Mouse (Mus musculus): ENCODE data around the gene Cttnbp2.

Gene Cttnbp2

DNA sequence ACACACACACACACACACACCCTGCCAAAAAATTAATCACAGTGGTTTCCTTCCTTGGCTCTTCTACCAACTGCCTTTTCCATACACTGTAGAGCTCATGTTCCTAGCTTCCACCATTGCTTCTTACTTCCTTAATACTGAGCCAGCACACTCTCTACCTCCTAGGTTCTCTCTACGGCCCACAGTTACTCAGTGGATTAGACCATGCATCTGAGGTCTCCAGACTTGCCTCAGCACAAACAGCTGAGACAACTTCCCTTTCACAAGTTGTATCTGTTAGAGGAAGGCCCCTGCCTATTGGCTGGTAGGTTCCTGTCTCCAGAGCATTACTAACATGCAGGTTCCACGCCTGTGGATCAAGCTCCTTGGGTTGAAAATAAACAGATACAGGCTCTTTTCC, 45.4 kb downstream of the Cttnbp2 start:
- DNase-seq (ENCODE audit: low spot score in 2 of 2): no peak

DNA sequence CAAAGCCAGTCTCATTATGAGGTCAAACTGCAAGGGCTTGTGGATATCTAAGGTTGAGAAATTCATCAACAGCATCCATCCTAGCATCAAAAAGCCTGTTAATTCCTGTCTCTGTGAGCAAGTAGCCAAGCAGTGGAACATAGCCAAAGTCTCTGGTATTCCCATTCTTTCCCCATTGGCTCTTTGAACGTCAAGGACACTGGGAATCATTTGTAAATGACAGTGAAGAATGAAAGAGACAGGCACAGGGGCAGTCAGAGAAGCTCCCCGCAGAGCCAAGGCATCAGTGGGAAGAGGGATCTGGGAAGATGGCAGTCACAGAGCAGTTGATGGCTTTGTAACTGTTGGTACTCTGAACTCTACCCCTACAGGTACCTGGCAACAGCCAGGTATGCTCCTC, 46.9 kb downstream of the Cttnbp2 start:
- DNase-seq (ENCODE audit: low spot score in 2 of 2): no peak

DNA sequence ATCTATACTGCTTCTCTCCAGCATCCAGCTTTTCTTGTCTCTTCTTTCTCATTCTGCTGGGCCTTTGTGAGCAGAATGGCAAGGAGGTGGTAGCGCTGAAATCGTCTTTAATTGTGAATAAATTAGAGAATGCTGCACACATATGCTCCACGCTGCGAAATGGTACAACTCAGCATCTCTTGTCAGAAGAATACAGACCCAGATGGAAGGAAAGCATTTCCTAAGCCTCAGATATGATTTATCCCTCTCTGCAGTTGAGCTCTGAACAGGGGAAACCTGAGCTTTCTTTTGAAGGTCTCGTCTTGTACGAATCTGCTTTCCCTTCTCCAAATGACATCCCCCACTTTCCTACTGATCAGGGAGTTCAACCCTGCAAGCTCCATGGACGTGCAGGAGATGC, 48.4 kb downstream of the Cttnbp2 start:
- DNase-seq (ENCODE audit: low spot score in 2 of 2): no peak

DNA sequence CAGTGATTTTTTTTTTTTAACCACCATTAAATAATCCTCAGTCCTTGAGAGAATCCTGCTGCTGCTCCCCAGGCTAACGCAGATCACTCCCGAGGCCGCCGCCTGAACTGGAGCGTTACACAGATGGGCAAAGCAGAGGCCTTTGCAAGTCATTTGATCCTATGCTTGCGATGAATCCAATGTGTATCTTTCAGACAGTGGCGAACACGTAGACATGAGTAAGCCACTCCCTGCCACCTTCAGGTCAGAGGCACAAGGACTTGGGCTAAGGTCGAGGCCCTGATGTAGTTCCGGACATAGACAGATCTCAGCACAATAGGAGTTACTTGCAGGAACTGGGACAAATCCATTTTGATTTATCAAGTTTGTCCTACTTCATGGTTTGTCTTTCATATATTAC, 49.0 kb downstream of the Cttnbp2 start:
- DNase-seq (ENCODE audit: low spot score in 2 of 2): no peak

DNA sequence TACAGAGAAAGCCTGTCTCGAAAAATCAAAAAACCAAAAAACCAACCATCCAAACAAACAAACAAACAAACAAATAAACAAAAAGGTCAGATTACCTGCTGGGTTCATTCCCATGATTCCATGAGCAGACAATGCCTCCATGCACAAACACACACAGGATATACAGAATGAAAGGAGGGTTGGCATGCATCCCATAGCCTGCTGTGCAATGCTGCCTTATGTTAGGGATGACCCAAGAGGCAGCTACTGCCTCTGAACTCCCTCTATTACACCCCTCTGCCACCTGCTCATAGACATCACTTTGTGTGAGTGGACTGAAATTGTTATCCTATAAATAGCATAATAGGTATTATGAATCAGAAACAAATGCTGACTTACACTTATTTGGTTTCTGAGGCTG, 55.0 kb downstream of the Cttnbp2 start:
- no peak for DNase-seq (ENCODE audit: low spot score in 2 of 2)

DNA sequence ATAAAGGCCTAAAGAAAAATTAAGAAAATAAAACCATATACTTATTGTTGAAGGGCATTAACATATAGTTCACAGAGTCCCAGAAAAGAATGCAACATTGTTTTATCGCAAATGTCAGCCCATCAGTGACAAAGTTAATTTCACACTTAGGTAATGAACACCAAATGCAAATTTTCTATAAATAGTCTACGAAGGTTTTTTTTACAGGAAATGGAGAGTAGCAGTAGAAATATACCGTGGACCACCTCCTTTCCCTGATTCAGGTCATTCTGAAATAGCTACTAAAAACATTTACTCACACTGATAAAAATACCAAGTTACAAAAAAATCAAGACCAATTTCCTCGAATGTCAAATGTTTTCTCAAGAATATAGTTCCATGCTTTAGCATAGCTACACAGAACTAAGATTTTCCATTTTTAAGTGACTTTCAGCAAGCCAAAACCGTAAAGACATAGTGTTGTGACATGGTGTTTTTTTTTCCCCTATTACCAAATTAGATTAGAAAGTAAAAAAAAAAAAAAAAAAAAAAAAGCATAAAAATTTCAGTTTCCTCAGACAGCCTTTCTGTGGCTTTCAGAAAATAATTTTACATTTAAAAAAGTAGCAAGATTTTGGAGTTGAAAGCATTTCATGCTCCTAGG, 64.0 kb downstream of the Cttnbp2 start:
- DNase-seq (ENCODE audit: low spot score in 2 of 2): no peak

DNA sequence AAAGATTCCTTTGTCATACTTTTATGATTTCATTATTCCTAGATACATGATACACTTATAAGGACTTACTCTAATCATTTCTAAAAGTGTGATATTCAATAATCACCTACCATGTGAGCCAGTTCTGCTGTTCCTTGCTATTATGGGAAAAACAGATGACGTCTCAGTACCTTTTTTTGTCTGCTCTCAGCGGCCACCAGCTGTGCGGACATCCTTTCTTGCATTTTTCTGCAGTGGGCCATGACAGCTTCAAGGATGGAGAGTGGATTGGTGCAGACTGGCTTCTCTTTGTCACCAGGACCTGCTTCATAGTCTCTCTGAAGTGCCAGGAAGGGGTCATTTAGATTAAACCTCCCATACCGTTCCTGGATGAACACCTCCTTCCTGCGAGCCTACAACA, 66.6 kb downstream of the Cttnbp2 start:
- DNase-seq (ENCODE audit: low spot score in 2 of 2): no peak

DNA sequence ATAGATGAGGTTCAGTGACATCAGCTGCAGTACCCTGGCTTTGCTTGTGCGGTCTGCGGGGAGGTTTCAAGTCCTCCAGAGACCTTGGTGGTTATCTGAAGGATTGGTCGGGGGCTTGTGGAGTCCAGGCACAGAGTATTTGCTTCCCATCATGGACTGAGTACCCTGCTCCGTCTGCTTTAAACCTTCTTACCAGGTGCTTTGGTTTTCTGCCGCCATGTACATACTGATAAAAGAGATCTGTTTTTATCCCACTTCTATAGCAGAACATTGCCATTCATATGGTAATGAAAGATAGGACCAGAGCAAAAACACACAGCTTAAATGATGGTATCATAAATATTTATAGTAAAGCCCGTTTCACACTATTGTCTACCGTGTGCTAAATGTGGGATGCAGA, 67.7 kb downstream of the Cttnbp2 start:
- DNase-seq (ENCODE audit: low spot score in 2 of 2): no peak

DNA sequence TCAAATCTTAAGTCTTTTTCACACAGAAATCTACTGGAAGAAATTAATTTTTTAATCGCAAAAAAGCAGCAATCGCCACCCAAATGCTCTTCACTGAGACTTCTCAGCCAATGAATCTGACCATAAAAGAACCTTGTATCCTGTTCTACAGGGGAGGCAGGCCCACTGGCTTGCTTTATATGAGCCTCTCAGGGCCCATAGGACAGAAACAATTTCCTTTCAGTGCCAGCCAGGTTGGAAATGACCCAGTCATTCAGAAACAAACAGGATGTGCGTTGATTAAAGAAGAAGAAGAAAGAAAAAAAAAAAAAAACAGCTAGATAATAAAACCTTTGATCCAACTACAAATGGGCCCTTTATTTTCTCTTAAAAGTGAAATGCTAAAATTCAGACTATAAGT, 68.3 kb downstream of the Cttnbp2 start:
- no peak for DNase-seq (ENCODE audit: low spot score in 2 of 2)

DNA sequence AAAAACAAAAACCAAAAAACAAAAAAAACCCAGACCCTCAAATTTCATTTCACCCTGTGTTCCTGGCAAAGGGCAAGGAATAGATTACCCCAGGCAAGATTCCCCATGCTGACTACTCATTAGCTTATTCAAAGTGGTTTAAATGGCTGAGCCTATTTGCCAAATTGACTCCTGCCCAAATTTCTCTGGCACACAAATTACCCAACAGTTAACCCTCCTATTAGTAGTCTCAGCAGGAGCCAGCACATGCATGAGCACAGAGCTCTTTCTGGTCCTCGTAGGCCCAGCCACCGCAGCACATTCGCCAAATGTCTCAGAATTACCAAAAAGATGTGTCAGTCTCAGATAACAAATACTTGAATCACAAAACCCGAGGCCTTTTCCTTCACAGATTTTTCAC, 68.9 kb downstream of the Cttnbp2 start:
- peak in 1 of 2 experiments; percentile 62 for DNase-seq (ENCODE audit: low spot score in 2 of 2)

DNA sequence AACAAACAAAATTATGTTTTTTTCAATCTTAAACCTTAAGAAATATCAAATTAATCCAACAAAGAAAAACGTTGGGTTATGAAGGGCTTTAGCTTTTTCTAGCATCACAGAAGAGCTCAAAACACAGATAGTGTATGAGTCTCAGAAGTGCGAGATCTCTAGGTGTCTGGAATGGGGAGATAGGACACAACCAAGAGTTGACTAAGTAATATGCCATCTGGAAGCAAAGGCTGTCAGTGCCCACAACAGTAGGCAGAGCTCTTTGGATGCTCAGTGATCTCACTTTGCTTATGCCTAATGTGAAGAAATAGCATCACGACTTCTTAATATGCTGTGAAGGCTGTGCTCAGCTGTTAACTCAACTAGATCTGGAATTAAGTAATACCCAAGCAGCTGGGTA, 72.3 kb downstream of the Cttnbp2 start:
- DNase-seq (ENCODE audit: low spot score in 2 of 2): no peak

DNA sequence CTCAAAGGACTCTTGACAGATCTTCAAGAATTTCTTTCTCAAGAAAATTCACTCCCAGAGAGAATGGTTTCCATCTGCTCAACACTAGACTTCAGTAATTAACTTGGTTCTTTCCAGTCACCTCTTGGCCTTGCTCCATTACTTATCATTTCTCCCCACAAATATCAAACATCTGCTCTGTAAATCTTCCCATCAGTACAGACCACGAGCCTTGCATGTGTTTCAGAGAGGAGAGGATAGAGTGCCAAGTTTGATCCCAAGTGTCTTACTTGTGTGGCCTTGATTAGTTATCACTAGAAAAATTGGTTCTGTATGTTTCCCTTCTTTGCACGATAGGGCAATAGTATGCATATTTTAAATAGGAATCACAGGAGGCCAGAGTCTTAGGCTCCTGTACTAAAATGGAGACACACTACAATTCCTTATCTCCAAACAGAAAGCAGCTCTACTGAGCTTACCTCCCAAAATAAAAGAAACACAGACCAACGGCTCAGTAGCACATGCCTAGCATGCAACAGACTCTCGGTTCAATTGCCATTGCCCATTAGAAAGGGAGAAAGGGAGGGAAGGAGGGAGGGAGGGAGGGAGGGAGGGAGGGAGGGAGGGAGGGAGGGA, 73.6 kb downstream of the Cttnbp2 start:
- DNase-seq (ENCODE audit: low spot score in 2 of 2): no peak

DNA sequence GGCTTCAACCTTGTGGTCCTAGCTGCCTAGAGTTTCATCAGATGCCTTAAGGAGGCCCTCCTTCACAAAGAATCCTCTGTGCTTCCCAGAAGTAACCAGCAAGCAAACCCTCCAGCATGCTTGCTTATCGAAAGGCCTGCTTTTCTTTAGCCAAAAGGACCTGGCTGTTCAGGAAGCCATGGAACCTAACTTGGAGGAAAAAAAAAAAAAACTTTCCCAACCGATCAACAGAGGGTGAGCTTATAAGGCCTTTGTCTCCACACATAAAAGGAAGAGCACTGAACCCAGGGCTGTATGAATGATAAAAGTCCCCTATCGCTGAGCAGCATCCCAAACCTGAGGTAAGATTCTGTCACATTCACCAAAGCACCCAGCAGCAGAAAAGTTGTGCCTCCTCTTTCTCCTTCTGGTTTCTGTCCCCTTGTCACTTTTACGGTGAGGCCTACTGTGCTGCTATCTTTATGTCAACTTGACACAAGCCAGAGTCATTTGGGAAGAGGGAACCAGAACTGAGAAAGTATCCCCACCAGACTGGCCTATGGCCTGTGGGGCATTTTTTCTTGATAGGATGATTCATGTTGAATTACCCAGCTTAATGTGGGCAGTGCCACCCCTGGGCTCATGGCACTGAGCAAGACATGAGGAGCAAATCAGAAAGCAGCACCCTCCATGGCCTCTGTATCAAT, 78.4 kb downstream of the Cttnbp2 start:
- no peak for DNase-seq (ENCODE audit: low spot score in 2 of 2)

DNA sequence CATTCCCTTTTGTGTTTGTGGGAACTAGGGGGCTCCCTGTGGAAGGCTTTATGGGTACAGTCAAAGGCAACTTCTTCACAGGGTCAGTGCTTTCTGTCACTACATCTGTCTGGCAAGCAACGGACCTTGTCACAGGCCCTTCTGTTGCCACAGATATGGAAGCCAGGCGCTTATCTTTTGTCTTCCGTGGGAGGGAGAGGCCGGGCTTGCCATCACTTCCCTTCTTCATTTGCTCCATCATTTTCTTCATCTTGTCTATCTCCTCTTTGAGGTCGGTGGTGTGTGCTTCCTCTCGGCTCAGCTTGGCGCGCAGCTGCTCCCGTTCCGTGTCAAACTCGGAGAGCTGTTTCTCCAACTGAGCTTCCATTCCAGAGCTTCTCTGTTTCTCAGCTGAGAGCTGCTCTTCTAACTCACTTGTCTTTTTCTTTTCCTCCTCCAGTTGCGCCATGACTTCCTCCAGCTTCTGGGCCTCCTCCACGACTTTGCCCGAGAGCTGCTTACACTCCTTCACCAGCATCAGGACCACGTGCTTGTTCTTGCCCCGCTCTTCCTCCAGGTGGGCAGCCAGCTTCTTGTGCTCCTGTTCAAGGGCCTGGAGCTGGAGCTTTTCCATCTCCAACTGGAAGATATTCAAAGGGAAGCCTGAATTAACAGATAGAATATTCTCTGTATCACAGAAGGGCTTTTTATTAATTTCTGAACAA, 79.7 kb downstream of the Cttnbp2 start:
- DNase-seq (ENCODE audit: low spot score in 2 of 2): no peak

DNA sequence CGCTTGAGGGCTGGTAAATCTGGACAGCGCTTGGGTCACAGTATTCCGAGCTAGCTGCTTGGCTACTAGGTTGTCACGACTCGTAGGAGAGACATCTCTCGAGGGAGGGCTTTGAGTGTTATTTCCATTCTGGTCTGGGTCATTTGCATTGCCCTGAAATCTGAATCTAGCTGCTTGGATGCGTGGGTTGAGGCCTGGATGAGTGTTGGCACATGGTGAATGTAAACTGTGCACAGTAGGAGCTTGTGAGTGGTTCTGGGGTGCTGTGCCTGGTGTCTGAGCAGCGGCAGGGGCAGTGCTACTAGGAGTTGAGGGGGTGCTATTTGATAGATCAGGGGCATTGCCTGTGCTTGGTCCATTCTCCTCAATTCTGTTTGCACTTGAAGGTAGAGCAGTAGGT, 80.3 kb downstream of the Cttnbp2 start:
- DNase-seq (ENCODE audit: low spot score in 2 of 2): no peak

DNA sequence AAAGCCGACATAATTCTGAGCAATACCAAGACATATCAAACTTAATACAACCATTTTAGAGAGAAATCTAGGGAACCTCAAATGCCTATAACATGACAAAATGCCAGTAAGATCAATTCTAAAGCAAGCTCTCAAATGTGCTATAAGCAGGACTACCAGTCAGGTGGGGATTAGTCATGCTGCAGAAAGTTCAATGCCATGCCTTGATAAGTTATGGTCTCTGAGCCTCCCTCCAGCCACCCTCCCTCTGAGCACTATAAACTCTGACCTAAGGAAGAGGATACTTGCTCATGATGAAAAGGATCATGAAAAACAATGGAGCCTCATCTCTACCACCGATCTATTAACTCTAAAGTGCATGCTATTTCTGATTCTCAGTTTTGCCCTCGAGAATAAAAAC, 82.3 kb downstream of the Cttnbp2 start:
- no peak for DNase-seq (ENCODE audit: low spot score in 2 of 2)

DNA sequence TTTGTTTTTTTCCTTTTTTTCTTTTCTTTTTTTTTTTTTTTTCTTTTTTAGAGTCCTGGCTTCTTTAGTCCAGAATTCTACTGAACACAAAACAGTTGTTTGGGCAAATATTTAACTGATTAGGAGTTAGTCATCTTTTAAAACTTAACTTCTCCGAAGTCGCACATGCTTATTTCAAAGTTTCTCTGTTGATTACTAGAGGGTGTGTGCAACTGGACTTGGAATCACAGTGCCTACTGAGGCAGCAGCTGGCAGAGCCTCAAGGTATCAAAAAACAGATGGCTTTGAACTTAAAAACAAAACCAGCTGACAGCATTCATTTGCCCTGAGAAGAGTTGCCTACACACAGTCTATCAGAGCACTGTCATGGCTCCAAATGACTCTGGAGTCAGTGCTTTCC, 82.8 kb downstream of the Cttnbp2 start:
- no peak for DNase-seq (ENCODE audit: low spot score in 2 of 2)

DNA sequence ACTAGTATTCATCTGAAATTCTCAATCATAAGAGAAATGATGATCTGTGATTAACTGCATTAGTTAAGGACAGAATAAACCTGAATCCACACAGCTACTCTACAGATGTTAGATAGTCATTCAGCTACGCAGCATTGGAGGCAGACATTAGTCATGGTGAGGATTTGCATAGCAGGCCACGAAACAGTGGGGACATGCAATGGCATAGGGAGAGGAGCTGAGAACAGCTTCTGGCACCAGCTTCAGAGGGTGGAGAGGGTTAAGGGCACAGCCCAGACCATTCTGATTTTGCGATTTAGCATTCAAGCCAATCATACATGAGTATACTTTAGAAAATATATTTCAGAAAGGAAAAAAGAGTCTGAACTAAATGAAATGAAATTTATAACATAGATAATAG, 84.6 kb downstream of the Cttnbp2 start:
- no peak for DNase-seq (ENCODE audit: low spot score in 2 of 2)

DNA sequence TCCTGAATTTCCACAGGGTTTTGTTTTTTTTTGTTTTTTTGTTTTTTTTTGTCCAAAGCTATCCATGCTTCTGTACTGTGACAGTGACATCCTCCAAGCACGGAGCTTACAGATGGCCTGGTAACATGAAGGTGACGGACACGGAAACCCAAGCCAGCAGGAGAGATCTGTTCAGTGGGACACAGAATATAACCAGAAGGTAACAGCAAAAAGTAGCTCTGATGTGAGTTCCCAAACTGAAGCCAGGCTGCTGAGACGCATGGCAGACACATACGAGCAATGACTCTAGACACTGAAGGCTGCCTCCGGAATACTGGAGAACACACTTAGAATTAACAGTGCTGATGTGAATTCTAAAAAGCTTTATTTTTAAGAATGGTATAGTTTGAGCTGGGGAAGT, 89.8 kb downstream of the Cttnbp2 start:
- DNase-seq (ENCODE audit: low spot score in 2 of 2): no peak

DNA sequence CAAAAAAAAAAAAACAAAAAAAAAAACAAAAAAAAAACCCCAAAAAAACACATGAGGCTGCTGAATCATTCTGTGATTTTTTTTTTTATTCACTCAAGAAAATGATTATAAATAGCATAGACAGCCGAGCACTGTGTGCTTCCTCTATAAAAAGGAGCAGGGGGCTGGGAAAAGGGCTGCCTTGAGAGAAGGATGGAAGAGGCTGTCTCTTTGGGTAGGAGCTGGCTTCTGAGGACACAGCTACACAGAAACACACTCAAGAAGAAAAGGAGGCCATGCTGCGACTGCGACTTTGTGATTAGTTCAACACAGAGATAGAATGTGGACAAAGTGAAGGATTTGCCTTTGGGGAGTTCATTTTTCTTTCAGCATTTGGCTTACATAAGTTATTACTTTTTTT, 90.3 kb downstream of the Cttnbp2 start:
- DNase-seq (ENCODE audit: low spot score in 2 of 2): peak; percentile 52 to 70

DNA sequence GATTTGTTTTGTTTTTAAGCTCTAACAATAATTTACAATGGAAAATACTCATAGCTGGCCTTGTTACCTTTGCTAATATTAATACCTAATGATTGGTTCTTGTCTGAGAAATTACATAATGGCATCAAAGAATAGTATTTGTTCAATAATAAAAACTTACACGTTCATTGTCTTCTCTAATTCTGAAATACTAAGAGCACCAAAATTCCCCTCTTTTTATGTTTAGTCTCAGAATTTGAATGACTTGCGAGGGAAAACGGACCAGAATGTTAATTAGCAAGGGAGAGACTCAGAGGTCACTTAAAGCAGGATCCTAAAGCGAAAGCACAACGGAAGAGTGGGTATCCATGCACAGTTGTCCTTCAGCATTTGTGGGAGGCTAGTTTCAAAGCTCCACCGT, 91.5 kb downstream of the Cttnbp2 start:
- DNase-seq (ENCODE audit: low spot score in 2 of 2): no peak

DNA sequence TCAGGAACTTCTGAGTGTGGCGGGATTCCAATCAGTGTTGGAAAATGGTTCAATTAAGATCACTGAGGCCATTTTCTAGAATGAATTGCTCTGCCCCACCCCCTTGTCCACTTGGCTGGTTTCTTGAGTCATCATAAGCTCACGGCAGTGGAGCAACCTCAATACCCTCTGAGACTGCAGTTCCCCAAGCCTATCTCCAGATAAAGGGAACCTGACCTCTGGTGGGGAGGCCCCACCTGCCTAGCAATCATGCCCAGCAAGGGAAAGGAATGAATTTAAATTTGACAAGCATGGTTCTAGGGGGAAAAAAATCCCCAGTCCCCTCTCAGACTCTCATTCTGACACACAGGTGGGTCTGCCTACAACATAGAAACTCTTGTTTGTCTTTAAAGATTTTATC, 93.1 kb downstream of the Cttnbp2 start:
- no peak for DNase-seq (ENCODE audit: low spot score in 2 of 2)

DNA sequence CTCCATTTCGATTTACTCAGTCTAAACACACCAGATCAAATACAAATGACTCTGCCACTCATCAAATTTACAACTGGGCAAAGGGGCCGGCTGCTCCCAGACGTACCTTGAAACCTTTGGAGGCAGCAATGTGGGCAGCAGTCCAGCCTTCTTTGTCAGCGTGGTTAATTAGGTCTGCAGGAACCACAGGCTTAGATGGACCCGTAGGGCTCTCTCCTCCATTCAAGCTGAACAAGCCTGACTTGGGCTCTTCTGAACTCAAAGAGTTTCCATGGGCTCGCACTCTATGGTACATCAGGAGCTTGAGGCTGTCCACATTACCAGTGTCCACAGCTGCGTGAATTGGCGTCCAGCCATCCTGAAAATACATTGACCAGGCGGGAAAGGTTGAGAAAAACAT, 94.0 kb downstream of the Cttnbp2 start:
- no peak for DNase-seq (ENCODE audit: low spot score in 2 of 2)
